Mouse (Mus musculus): ENCODE data around the gene Tex2. TPM values are rescaled to one million over a fixed set of nuclear protein-coding genes. Genes with fewer than 3 reads are reported as not detected.

Gene Tex2
- total and polyA plus RNA-seq, 3 experiments, result 4.0 to 5.0 (median 4.5) TPM

- TF ChIP-seq MAFK (IDR thresholded peaks at IDR 0.05; ENCODE audit: insufficient replicate concordance, low read length) (no peak), CHD2 (IDR thresholded peaks at IDR 0.05; ENCODE audit: low read length) (no peak), ELF1 (IDR thresholded peaks at IDR 0.05; ENCODE audit: low read depth, low read length) (no peak), CHD1 (IDR thresholded peaks at IDR 0.05; ENCODE audit: low read depth, low read length) (no peak), ZMIZ1 (IDR thresholded peaks at IDR 0.05; ENCODE audit: low read depth, low read length) (no peak), GABPA (IDR thresholded peaks at IDR 0.05; ENCODE audit: insufficient replicate concordance, low read depth, low read length) (no peak), JUND (conservative IDR thresholded peaks at IDR 0.05; ENCODE audit: low read depth, low read length) (no peak)
These were observed 126.1 kb downstream of the Tex2 start (continued) for GRCm38 (mm10) chr11:106486866-106487732.

DNA sequence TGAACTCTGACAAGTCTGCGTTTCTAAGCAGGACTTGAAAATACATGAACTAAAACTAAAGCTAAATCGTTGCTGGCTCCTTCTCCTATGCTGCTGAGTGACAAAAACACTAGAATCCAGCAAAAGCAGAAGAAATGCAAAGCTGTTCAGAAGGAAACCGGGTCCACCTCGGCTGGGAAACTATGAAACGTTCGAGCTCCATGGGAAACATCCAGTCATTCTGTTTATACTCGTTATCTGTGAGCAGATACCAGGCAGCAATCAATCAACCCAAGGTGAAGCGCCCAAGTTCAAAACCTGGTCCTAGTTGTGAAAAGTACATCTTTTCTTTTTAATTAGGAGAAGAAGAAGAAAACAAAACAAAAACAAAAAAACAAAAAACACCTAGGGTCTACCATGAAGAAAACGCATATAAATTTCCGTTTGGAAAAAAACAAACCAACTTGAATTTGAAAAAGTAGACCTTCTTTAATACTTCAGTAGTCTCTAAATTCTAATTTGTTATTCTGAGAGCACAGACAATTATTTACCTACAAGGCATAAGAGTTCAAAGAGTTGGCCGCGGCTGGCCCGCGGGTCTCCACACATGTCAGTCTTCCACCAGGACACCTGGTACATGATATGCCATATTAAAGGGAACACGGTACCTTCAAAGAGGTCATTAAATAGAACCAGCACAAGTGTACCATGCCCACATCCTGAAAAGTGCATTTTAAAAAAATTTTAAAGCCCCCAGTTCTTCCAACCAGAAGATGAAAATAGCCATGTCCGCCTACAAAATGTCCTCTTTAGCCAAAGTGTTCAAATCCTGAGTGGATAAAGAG is 127.0 kb downstream of the Tex2 start:
- Histone ChIP-seq H3K79me2 (replicated peaks; ENCODE audit: control insufficient read depth, extremely low read depth, insufficient read depth, poor library complexity, severe bottlenecking) (peaks cover 63% of the 10 kb centered on the region), H3K4me1 (ENCODE audit: control insufficient read depth in 1 of 2, insufficient read depth in 2 of 2) (peaks cover 2 to 44% of the 10 kb centered on the region in 2 experiments; a peak in 3 of 4 replicates), H3K9me3 (replicated peaks; ENCODE audit: low read length) (peaks cover 14% of the 10 kb centered on the region), H3K4me3 (replicated peaks in 1 of 3; ENCODE audit: low read depth in 2 of 3, low read length in 2 of 3, poor library complexity in 1 of 3) (peak overlapping the region; percentile 74 to 91 (median 91)), H3K9ac (ENCODE audit: insufficient read depth, low read depth) (peak overlapping the region; percentile 82), H3K36me3 (replicated peaks in 1 of 2; ENCODE audit: control insufficient read depth in 1 of 2, insufficient read depth in 1 of 2, low read length in 1 of 2) (peaks cover 10 to 14% of the 10 kb centered on the region in 2 experiments), H3K27ac (ENCODE audit: insufficient read depth, low read depth) (peak overlapping the region; percentile 25; the same call in 1 of the 2 replicates), H3K27me3 (replicated peaks) (peaks cover 2% of the 10 kb centered on the region), H3K4me2 (ENCODE audit: insufficient read depth, low read depth, poor library complexity, severe bottlenecking) (peak overlapping the region; percentile 93)
- dilution Hi-C loops (cut with MboI; ENCODE audit: extremely low pct_ligation_motif_present, extremely low pct_unique_long_range_greater_than_20kb, low sequenced_read_pairs), result no loop called here
- no peak for DNase-seq (ENCODE audit: extremely low read depth)
- in situ Hi-C loops (cut with MboI; ENCODE audit: low pct_ligation_motif_present, low pct_unique_long_range_greater_than_20kb, low sequenced_read_pairs), result no loop called here
- TF ChIP-seq CTCF (conservative IDR thresholded peaks at IDR 0.05 in 1 of 2, IDR thresholded peaks at IDR 0.05 in 1 of 2; ENCODE audit: low read depth in 2 of 2, low read length in 2 of 2) (no peak), NELFE (IDR thresholded peaks at IDR 0.05; ENCODE audit: low read depth, low read length) (no peak), JUND (conservative IDR thresholded peaks at IDR 0.05; ENCODE audit: low read depth, low read length) (no peak), MXI1 (IDR thresholded peaks at IDR 0.05; ENCODE audit: low read depth, low read length) (no peak), ZMIZ1 (IDR thresholded peaks at IDR 0.05; ENCODE audit: low read depth, low read length) (no peak), MAZ (IDR thresholded peaks at IDR 0.05; ENCODE audit: low read depth, low read length) (0 out of 2 replicates have a peak, but pooled peaks have one; percentile 35), BHLHE40 (IDR thresholded peaks at IDR 0.05; ENCODE audit: low read depth, low read length) (no peak), UBTF (IDR thresholded peaks at IDR 0.05; ENCODE audit: low read depth, low read length) (no peak), E2F4 (IDR thresholded peaks at IDR 0.05; ENCODE audit: insufficient replicate concordance, low read depth, low read length) (no peak), ZC3H11A (IDR thresholded peaks at IDR 0.05; ENCODE audit: low read depth, low read length) (no peak), POLR2AphosphoS2 (IDR thresholded peaks at IDR 0.05; ENCODE audit: low read depth, low read length) (no peak), MEF2A (IDR thresholded peaks at IDR 0.05; ENCODE audit: borderline replicate concordance, low read depth, low read length) (no peak), ETS1 (conservative IDR thresholded peaks at IDR 0.05; ENCODE audit: low read depth, low read length) (no peak), USF1 (IDR thresholded peaks at IDR 0.05; ENCODE audit: low read depth, low read length) (no peak), CHD2 (IDR thresholded peaks at IDR 0.05; ENCODE audit: low read length) (no peak), MAX (IDR thresholded peaks at IDR 0.05; ENCODE audit: low read length) (0 out of 2 replicates have a peak, but pooled peaks have one; percentile 39), ZKSCAN1 (IDR thresholded peaks at IDR 0.05; ENCODE audit: borderline replicate concordance, low read depth, low read length) (no peak), MAFK (IDR thresholded peaks at IDR 0.05; ENCODE audit: insufficient replicate concordance, low read length) (no peak), KAT2A (IDR thresholded peaks at IDR 0.05; ENCODE audit: insufficient replicate concordance, low read length) (no peak), EP300 (IDR thresholded peaks at IDR 0.05; ENCODE audit: low read length) (peak; percentile 40; the same call in 1 of the 2 replicates), ELF1 (IDR thresholded peaks at IDR 0.05; ENCODE audit: low read depth, low read length) (no peak), SIN3A (IDR thresholded peaks at IDR 0.05; ENCODE audit: low read length) (peak; percentile 63; the same call in 1 of the 2 replicates), GABPA (IDR thresholded peaks at IDR 0.05; ENCODE audit: insufficient replicate concordance, low read depth, low read length) (no peak), SMC3 (IDR thresholded peaks at IDR 0.05; ENCODE audit: low read depth, low read length) (no peak), NRF1 (IDR thresholded peaks at IDR 0.05; ENCODE audit: low read depth, low read length) (no peak), CHD1 (IDR thresholded peaks at IDR 0.05; ENCODE audit: low read depth, low read length) (peak; percentile 87; the same call in 1 of the 2 replicates)

All from CH12.LX (cell line).